Mouse (Mus musculus): ENCODE measurements around the gene Hdhd3. TPM values are rescaled to one million over a fixed set of nuclear protein-coding genes. Genes with fewer than 3 reads are reported as not detected.
"Not testable (repeated sequence)": the region's sequence is repeated elsewhere in the genome, so short reads cannot be mapped to it uniquely, and the experiment has no call there.

The Hdhd3 gene
- polyA plus RNA-seq, 1 experiment from 2014 or later, result 15.5 TPM

DNA sequence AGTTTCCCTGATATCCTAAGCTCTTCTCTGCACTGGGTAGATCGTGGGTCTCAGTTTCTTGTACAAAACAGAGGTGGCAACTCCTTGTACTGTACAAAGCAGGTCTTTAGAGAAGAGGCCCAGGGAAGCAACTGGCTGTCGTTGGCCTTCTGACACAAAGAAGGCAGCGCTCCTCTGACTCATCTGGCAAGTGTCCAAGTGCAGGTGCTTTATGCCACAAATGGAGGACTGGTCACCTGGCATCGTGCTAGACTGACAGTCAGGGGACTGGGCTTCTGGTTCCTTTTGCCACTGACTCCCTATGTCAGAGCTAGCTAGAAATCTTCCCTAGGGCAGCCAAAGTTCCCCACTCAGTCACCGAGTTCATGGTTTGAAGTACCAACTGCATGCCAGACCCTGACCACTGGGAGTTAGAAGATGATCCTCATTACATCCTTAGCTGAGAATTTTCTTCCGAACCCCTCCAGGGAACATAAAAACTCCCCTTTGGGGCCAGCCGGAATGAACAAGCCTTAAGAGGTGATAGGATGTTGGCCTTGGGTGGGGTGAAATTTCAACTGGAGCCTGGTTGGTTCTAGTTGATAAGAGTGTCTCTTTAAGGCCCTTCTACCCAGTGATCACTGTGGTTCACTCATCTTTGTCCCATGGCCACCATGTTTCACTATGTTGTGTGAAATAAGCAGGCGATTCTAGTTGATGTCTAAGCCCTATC is 17.7 kb downstream of the Hdhd3 start:
- no peak for ATAC-seq (ENCODE audit: low FRiP score)
- Histone ChIP-seq H3K27ac (no peak overlapping the region), H3K4me3 (no peak overlapping the region), H3K36me3 (no peaks in the 10 kb centered on the region), H3K27me3 (peaks cover 20% of the 10 kb centered on the region), H3K9ac (no peak overlapping the region), H3K4me2 (no peak overlapping the region), H3K4me1 (replicated peaks) (0 out of 2 replicates have a peak, but pooled peaks cover 3% of the 10 kb centered on the region), H3K9me3 (no peaks in the 10 kb centered on the region)
- 89% methylated on average over 8 of the region's 8 CpGs for WGBS

- H3K4me3 ChIP-seq, result no peak overlapping the region
- no peaks in the 10 kb centered on the region for H3K36me3 ChIP-seq
- peaks cover 27% of the 10 kb centered on the region for H3K27me3 ChIP-seq
- H3K4me2 ChIP-seq, result no peak overlapping the region
- no peak overlapping the region for H3K27ac ChIP-seq
- no peak overlapping the region for H3K9ac ChIP-seq
- no peaks in the 10 kb centered on the region for H3K9me3 ChIP-seq
- 81% methylated on average over 3 of the region's 3 CpGs for WGBS
- no peak for ATAC-seq (ENCODE audit: low FRiP score)
- H3K4me1 ChIP-seq (replicated peaks), result peaks cover 6% of the 10 kb centered on the region
Observed at GRCm38 (mm10) chr4:62484928-62485327, 18.3 kb downstream of the Hdhd3 start.

- Histone ChIP-seq H3K9me3 (no peaks in the 10 kb centered on the region), H3K4me3 (no peak overlapping the region), H3K27me3 (peaks cover 55% of the 10 kb centered on the region), H3K4me2 (no peak overlapping the region), H3K27ac (no peak overlapping the region), H3K36me3 (no peaks in the 10 kb centered on the region), H3K9ac (no peak overlapping the region), H3K4me1 (replicated peaks) (peaks cover 10% of the 10 kb centered on the region)
- ATAC-seq (ENCODE audit: low FRiP score), result peak; percentile 43; the same call in 1 of the 2 replicates
- 46% methylated on average over 10 of the region's 10 CpGs for WGBS
Observed at GRCm38 (mm10) chr4:62480709-62481605, 22.3 kb downstream of the Hdhd3 start.

DNA sequence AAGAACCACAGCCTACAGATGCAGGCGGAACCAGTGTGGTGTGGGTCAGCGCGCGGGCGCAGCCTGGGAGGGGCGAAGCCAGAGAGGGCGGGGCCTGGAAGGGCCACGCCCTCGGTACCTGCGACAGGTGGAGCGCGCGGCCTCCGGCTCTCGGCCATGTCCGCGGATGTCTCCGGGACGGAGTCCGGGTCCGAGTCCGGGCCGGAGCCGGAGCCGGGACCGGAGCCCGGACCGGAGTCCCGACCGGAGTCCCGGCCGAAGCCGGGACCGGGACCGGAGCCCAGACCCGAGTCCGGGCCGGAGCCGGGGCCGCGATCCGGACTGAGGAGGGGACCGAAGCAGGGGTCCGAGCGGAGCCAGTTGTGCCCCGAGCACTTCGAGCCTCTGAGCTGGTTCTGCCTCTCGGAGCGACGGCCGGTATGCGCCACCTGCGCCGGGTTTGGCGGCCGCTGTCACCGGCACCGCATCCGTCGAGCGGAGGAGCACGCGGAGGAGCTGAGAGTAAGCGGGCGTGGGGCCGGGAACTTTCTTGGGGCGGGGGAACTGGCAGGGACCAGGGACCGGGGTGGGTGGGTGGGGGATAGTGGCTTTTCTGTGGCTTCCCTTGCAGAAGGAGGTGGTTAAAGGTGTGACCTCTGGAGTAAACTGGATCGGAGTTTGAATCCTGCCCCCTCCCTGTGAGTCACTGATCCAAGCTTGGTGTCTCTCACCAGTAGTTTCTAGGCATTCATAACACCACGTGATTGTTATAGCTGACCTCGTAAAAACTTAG is 23.1 kb downstream of the Hdhd3 start, which contains the start of gene Bspry:
Bspry (plus strand) TSS at position 117 of the 772 bp plus-strand sequence.
- 3% methylated on average over 69 of the region's 71 CpGs for WGBS
- no peak within 1 kb of the TSS for H3K27ac ChIP-seq
- peak within 1 kb of the TSS; percentile 39; the same call in 1 of the 2 replicates for H3K9ac ChIP-seq

DNA sequence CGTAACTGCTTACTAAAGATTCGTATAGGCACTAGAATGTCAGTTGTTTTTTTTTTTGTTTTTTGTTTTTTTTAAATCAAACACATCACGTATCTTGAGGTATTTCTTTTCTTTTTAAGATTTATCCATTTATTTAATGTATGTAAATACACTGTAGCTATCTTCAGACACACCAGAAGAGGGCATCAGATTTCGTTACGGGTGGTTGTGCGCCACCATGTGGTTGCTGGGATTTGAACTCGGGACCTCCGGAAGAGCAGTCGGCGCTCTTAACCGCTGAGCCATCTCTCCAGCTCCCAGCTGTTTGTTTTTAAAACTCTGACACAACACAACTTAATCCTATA is 23.7 kb downstream of the Hdhd3 start:
- H3K4me3 ChIP-seq, result peak overlapping the region; percentile 44
- not testable (repeated sequence) for ATAC-seq (ENCODE audit: low FRiP score); H3K9ac ChIP-seq; H3K9me3 ChIP-seq; H3K36me3 ChIP-seq; H3K27ac ChIP-seq
- 15% methylated on average over 11 of the region's 11 CpGs for WGBS
- peaks cover 10% of the 10 kb centered on the region for H3K4me1 ChIP-seq (replicated peaks)
- H3K4me2 ChIP-seq, result peak overlapping the region; percentile 73
- H3K27me3 ChIP-seq, result peaks cover 58% of the 10 kb centered on the region

More for the DNA sequence above, 23.1 kb downstream of the Hdhd3 start, which contains the start of gene Bspry:
- ATAC-seq (ENCODE audit: low FRiP score), result peak; percentile 72
- peak within 1 kb of the TSS; percentile 73 for H3K4me2 ChIP-seq
- H3K27me3 ChIP-seq, result peaks cover 56% of the 10 kb centered on the region
- no peaks in the 10 kb centered on the region for H3K36me3 ChIP-seq
- peaks cover 10% of the 10 kb centered on the region for H3K4me1 ChIP-seq (replicated peaks)
- no peaks in the 10 kb centered on the region for H3K9me3 ChIP-seq
- peak within 1 kb of the TSS; percentile 44 for H3K4me3 ChIP-seq

DNA sequence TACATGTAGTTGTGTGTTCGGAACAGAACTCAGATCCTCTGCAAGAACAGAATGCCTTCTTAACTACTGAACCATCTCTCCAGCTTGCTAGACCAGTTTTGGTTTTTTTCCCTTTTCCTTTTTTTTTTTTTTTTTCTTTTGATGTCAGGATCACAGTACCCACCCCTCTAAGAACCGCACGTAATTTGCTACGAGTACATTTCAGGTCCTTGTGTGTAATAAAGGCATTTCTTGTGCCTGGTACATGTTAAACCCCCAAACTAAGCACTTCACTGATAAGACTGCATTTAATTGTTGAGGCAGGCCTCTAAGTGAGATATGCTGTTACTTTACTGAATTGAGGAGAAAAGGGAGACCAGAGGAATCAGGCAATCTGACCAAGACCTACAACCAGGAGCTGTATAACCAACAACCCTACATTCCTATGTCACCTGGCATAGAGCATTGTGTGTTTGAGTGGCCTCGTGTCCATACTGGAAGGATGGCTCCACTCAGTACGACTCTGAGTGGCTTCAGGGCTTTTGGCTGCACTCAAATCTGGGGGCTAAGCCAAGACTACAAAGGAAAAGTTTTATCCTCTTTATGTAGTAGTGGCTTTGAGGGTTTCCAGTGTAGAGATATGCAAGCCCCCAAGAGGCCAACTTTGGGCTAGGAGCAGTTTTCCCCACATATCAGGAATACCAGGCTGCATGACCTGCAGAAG is 25.6 kb downstream of the Hdhd3 start:
- H3K27me3 ChIP-seq, result peaks cover 62% of the 10 kb centered on the region
- WGBS, result 91% methylated on average over 6 of the region's 6 CpGs

DNA sequence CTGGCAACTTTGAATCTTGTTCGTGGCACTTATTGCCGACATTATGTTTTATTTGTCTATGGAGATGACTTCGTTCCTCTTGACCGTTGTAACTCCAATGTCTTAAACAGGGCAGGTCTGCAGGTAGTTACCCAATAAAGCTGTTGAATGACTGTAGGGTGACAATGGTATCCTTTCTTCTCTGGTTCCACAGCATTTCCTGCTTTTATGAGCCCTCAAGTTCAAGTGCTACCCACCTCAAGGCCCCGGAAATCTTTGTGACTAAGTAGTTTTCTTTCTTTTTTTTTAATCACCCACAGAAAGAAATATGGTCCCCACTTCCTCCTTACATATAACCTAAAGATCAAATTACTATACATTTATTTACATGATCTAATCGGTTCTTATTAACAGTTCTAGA is 27.5 kb downstream of the Hdhd3 start:
- Histone ChIP-seq H3K4me3 (no peak overlapping the region), H3K27me3 (peaks cover 44% of the 10 kb centered on the region), H3K4me2 (no peak overlapping the region), H3K9ac (no peak overlapping the region), H3K27ac (no peak overlapping the region), H3K4me1 (replicated peaks) (peaks cover 9% of the 10 kb centered on the region), H3K36me3 (no peaks in the 10 kb centered on the region), H3K9me3 (no peaks in the 10 kb centered on the region)
- 91% methylated on average over 6 of the region's 6 CpGs for WGBS
- ATAC-seq (ENCODE audit: low FRiP score), result no peak

More for the DNA sequence above, 25.6 kb downstream of the Hdhd3 start:
- no peak for ATAC-seq (ENCODE audit: low FRiP score)
- Histone ChIP-seq H3K4me1 (replicated peaks) (peaks cover 10% of the 10 kb centered on the region), H3K27ac (no peak overlapping the region), H3K4me2 (no peak overlapping the region), H3K36me3 (no peaks in the 10 kb centered on the region), H3K4me3 (no peak overlapping the region), H3K9ac (no peak overlapping the region), H3K9me3 (no peaks in the 10 kb centered on the region)

DNA sequence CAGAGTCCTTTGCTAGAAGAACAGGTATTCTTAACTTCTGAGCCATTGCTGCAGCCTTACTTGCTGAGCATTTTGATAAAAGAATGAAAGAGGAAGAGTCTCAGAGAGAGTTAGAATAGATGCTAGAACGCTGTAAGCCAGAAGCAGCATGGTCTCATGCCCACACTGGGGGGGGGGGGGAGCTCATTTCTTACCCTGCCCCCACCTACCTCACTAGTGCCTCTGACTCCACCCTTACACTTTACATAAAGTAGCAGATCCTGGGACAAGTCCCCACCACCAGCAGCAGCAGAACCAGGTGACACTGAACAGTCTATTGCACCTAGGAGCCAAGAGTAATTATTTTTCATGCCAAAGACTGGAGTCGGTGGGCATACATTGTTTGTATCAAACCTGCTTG is 28.1 kb downstream of the Hdhd3 start:
- Histone ChIP-seq H3K27me3 (peaks cover 37% of the 10 kb centered on the region), H3K9me3 (no peaks in the 10 kb centered on the region), H3K9ac (no peak overlapping the region), H3K4me1 (replicated peaks) (peaks cover 10% of the 10 kb centered on the region), H3K4me3 (no peak overlapping the region), H3K27ac (no peak overlapping the region), H3K36me3 (no peaks in the 10 kb centered on the region), H3K4me2 (no peak overlapping the region)
- WGBS, result 94% methylated on average over 2 of the region's 2 CpGs
- ATAC-seq (ENCODE audit: low FRiP score), result no peak

DNA sequence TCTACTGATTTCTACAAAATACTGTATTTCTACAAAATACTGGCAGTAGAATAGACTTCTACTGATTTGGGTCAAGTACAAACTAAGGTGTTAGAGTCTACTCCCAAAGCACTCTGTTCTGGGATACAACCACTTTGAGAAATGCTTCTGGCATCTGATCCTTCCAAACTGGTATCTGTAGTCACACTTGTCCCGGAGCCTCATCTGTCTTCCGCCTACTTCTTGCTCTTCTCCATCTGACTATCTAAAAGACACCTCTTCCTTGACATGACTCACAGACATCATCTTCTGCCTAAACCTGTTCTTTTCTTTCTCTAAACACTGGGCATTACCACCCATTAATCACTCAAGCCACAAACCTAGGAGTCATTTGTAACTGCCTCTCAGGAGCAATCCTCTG is 31.2 kb downstream of the Hdhd3 start:
- no peak for ATAC-seq (ENCODE audit: low FRiP score)
- Histone ChIP-seq H3K27me3 (peaks cover 12% of the 10 kb centered on the region; the same call in 1 of the 2 replicates), H3K4me3 (no peak overlapping the region), H3K4me1 (replicated peaks) (peaks cover 6% of the 10 kb centered on the region), H3K27ac (no peak overlapping the region), H3K9me3 (no peaks in the 10 kb centered on the region; the same call in 1 of the 2 replicates), H3K9ac (no peak overlapping the region), H3K4me2 (no peak overlapping the region), H3K36me3 (no peaks in the 10 kb centered on the region)
- WGBS, result 90% methylated on average over 2 of the region's 2 CpGs

GRCm38 (mm10) chr4:62470598-62471051 is 32.6 kb downstream of the Hdhd3 start, which contains the start of gene Wdr31:
Gene Wdr31, minus strand, starts transcription at chr4:62470896.
- Histone ChIP-seq H3K9ac (peak within 1 kb of the TSS; percentile 74), H3K36me3 (no peaks in the 10 kb centered on the region), H3K4me3 (peak within 1 kb of the TSS; percentile 60), H3K4me2 (peak within 1 kb of the TSS; percentile 70), H3K27ac (no peak within 1 kb of the TSS), H3K4me1 (replicated peaks) (peaks cover 6% of the 10 kb centered on the region), H3K9me3 (no peaks in the 10 kb centered on the region; the same call in 1 of the 2 replicates), H3K27me3 (0 out of 2 replicates have a peak, but pooled peaks cover 8% of the 10 kb centered on the region)
- under 1% methylated on average over 30 of the region's 30 CpGs for WGBS
- ATAC-seq (ENCODE audit: low FRiP score), result peak; percentile 94

GRCm38 (mm10) chr4:62468158-62468557 is 35.1 kb downstream of the Hdhd3 start:
- H3K36me3 ChIP-seq, result peaks cover under 1% of the 10 kb centered on the region; the same call in 1 of the 2 replicates
- 94% methylated on average over 1 of the region's 1 CpGs for WGBS
- H3K9me3 ChIP-seq, result no peaks in the 10 kb centered on the region; the same call in 1 of the 2 replicates
- no peak overlapping the region for H3K27ac ChIP-seq
- peaks cover 6% of the 10 kb centered on the region for H3K4me1 ChIP-seq (replicated peaks)
- H3K4me3 ChIP-seq, result no peak overlapping the region
- no peaks in the 10 kb centered on the region for H3K27me3 ChIP-seq
- no peak for ATAC-seq (ENCODE audit: low FRiP score)
- H3K4me2 ChIP-seq, result no peak overlapping the region
- H3K9ac ChIP-seq, result no peak overlapping the region

Data from hindbrain, embryonic 13.5 days (tissue).